Mouse (Mus musculus): ENCODE results near the gene Sec24a.
A peak's percentile ranks its signal among the peaks of the same experiment; 100 is the strongest.
"Not testable (repeated sequence)": the region's sequence is repeated elsewhere in the genome, so short reads cannot be mapped to it uniquely, and the experiment has no call there.

The Sec24a gene

DNA sequence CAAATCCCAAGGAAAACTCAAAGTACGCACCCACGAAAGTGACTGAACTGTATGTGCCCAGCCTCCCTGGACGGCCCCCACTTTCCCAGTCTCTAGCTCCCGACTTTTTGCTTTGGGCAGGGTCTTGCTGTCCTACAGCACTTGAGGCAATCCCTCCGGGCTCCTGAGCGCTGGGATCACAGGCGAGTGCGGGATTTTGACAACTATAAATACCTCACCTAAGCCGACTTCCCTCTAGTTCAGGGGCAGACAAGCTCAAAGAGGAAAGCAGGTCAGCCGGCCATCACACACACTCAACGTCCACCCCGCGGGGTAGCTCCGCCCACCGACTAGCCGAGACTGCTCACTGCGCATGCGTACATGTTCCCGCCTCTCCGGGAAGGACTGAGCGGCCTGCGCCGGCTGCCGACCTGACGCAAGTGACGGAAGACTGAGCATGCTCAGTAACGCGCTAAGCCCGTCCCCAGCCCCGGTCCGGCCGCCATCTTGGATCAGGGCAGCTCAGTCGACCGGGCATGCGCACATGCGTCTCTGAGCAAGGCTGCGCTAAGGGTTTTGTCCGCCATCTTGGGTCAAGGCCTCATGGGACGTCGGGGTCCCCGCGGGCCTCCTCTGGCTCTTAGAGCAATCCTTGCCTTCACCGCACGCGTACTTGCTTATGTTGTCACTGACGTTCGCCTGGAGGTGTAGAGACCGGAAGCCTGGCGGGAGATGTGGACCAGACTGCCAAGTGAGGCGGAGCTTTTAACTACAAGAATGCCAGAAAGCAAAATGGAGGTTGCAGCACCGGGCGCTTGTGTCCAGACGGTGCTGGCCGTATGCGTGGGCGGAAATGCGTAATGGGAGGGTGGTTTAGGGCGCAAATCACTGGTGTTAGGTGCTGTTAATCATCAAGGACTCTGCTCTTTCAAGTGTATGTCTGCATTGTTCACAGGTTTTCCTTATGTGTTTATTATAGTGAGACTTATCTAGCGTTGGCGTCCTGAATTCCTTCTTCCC lies 74.8 kb downstream of the Sec24a start, which contains the start of gene 0610009B22Rik:
0610009B22Rik (minus strand) TSS at position 545 of the 999 bp plus-strand sequence.
- DNase-seq (ENCODE audit: low spot score) = peak; percentile 99

DNA sequence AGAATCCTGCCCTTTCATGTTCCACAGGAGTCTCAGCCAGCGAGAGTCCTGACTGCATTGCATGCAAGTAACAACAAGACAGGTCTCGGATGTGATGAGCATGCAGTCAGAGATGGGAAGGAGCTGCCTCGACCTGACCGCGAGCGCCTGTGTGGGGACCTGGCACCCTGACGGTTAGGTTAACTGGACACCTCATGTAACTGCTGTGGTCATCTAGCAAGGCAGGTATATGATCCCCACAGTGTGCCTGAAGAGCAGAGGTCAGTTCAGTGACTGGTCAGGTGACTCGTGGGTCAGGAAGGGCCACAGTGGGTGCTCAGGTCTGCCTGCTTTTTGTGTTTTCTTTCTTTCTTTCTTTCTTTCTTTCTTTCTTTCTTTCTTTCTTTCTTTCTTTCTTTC lies 81.5 kb downstream of the Sec24a start:
- DNase-seq (ENCODE audit: low spot score) = no peak

DNA sequence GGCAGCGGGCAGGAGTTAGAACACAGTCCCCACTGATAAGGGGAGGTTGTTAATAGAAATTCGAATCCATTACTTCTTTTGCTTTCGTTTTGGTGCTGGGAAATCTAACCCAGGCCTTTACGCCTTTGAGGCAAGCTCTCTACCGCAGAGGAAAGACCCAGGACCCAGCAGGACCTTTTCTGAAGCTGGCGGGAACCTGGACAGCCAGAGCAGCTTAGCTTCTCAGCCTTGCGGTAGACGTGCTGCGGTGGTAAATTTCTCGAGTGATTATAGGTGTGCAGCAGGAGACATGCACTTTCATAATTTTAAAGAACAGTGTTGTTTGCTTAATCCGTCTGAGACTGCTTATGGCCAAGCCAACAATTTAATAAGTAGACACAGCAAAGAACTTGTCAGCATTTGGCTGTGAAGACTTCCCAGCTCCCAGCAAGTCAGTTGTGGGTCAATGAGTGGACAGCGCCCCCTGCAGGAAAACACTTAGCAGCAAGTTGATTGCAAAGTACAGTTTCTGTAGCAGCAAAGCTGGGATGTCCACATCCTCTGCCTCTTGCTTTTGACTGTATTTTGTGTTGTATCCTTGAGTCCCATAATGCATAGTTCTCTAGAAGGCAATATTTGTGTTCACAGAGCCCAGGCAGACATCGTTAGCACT lies 82.0 kb downstream of the Sec24a start:
- DNase-seq (ENCODE audit: low spot score) = peak; percentile 92

DNA sequence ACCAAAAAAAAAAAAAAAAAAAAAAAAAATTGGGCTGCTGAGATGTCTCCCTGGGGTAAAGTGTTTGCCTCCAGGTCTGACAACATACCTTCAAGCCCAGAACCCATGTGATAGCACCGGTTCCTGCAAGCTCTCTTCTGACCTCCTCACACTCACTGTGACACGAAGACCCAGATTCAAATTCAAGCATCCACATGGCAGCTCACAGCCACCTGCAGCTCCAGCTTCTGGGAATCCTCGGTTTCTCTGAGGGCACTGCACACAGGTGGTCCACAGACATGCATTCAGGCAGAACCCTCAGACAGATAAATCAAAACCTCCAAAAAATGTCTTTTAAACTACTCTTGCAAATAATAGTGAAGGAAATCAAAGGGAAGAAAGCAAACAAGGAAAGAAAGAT lies 84.0 kb downstream of the Sec24a start:
- DNase-seq (ENCODE audit: low spot score) = no peak

DNA sequence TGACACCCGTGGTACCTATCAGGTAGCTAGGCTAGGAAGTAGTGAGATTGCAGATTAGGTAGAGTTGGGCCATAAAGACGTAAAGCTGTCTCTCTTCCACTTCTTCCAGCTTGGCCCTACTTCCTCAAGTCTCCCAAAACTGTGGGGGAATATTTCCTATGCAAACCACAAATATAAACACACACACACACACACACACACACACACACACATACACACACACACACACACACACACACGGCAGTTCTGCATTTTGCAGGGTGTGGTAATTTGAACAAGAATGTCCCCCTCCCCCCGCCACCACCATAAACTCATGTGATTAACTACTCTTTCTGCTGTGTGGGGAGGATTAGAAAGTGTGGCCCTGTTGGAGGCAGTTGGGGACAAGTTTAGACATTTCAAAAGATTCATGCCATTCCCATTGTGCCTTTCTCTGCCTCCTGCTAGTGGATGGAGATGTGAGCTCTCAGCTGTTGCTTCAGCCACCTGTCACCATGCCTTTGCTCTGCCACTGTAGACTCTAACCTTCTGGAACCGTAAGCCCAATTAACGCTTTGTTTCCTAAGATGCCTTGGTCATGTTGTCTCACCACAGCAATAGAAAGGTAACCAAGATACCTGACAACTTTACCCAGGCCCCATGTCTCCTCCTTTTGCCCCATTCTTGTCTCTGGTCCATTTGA lies 85.6 kb downstream of the Sec24a start:
- DNase-seq (ENCODE audit: low spot score) = no peak

DNA sequence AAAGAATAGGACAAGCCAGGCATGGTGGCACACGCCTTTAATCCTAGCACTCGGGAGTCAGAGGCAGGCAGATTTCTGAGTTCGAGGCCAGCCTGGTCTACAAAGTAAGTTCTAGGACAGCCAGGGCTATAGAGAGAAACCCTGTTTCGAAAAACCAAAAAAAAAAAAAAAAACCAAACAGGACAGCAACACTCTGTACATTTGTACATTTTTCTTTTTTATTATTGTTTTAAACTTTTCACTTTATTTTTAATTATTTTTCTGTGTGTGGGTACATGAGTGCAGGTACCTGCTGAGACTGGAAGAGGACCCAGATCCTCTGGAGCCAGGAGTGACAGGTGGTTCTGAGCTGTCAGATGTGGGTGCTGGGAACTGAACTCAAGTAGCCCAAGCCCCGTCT lies 88.0 kb downstream of the Sec24a start:
- no peak for DNase-seq (ENCODE audit: low spot score)

DNA sequence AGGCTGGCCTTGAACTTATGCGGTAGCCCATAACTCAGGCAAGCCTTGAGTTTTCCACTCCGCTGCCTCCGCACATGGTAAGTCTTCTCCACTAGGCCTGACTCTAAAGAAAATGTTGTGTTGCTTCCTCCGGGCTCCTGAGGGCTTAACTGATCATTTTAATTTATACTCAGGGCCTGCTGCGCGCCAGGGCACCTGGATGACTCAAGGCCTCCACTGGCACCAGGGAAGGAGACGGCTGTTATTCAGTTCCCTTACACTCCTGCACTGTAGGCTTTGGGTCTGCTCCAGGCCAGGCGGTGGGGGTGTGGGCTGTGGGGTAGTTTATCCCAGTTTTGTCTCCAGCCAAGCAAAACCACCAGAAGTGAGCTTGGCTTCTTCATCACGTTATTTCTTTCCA lies 90.1 kb downstream of the Sec24a start:
- DNase-seq (ENCODE audit: low spot score) = no peak

DNA sequence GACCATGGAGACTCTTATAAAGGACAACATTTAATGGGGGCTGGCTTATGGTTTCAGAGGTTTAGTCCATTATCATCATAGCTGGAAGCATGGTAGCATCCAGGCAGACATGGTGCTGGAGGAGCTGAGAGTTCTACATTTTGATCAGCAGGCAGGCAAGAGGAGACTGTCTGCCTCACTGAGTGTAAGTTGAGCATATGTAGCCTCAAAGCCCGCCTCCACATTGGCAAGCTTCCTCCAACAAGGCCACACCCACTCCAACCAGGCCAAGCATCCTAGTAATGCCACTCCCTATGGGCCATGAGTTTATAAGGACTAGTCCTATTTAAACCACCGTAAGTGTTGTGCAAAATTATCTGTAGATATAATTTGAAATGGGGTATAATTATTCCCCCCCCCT lies 92.1 kb downstream of the Sec24a start:
- DNase-seq (ENCODE audit: low spot score) = no peak

DNA sequence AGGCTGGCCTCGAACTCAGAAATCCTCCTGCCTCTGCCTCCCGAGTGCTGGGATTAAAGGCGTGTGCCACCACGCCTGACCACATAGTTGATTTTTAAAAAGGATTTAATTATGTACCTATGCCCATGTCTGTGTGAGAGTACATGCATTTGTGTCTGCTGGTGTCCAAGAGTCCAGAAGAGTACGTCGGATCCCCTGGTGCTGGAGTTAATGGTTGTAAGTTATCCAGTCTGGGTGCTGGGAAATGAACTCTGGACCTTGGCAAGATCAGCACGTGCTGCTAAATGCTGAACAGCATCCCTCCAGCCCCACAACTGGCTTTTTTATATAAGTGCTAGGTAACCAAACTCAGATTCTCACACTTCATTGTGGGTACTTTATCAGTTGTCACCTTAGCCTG lies 92.6 kb downstream of the Sec24a start:
- no peak for DNase-seq (ENCODE audit: low spot score)

DNA sequence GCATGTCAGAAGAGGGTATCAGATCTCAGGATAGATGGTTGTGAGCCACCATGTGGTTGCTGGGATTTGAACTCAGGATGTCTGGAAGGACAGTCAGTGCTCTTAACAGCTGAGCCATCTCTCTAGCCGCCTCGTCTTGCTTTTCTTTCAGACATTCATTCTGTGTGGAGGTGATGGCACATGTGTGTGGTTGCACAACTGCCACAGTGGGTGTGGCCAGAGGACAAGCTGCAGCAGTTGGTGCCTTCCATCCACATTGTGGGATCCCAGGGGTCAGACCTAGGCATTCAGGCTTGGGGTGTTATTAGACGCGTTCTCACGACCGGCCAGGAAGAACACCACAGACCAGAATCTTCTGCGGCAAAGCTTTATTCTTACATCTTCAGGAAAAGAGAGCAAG lies 98.7 kb downstream of the Sec24a start:
- not testable (repeated sequence) for DNase-seq (ENCODE audit: low spot score)

DNA sequence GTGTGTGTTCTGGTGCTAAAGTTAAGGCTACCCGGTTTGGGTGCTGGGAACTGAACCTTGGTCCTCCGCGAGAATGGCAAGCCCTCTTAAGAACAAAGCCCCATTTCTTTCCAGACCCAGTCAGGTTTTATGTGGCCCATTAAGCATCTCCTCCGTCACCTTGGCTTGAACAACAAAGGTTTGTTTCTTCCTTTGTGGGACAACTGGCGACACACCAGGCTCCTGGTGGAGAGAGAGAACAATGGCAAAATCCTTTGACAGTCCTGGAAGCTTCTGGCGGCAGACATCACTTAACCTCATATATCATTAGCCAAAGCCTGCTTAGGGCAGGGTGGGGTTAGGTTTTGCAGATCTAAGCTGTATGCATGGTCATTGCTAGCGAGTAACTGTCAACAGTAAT lies 100.8 kb downstream of the Sec24a start:
- DNase-seq (ENCODE audit: low spot score) = no peak

DNA sequence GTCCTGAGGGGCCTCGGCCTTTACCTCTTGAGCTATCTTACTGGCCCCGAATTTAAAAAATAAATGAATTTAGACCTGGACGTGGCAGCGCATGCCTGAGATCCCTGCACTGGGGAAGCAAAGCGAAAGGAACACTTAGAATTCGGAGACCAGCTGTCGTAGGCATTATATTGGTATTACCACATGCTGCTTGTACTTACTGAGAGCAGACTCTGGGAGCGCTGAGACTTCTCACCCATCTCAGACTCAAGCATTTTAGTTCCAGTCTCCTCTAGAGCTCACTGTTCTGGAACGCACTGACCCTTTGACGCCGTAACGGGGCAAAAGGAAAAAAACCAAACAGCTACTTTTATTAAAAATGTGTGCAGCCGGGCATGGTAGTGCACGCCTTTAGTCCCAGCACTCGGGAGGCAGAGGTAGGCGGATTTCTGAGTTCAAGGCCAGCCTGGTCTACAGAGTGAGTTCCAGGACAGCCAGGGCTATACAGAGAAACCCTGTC lies 101.5 kb downstream of the Sec24a start:
- DNase-seq (ENCODE audit: low spot score) = no peak

DNA sequence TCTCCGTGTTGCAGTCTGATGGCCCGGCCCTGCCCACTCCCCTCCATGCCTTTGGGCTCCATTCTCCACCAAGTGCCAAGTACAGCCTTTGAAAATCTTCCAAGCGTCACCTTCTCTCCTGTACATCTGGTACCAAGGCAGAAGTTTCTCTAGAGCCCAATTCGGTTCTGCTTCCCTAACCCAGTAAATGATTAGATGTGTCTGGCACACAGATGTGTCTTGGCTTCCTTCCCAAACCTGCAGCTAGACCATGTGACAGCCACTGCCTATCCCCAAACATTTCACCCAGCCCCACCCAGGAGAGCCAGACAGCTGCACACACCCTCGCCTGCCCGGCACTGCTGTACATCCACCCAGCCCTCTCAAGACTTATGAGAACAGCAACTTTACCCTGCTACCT lies 104.7 kb downstream of the Sec24a start:
- no peak for DNase-seq (ENCODE audit: low spot score)

DNA sequence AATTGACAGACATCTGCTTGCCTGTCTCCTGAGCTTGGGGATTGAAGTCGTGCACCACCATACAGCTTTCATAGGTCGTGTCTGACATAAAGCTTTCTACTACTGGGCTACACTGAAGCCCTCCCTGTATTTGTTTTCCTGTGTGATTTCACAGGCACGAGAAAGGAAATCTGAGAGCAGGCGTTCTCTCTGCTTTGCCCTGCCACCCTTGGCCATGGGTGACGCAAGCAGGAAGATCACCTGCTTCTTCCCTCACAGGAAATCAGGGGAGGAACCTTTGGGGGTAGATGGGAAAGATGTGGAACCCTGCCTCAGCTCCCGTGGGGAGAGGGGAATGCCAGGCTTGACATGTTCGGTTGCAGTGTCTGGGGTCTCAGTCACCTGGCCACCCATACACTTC lies 105.1 kb downstream of the Sec24a start:
- DNase-seq (ENCODE audit: low spot score) = no peak

DNA sequence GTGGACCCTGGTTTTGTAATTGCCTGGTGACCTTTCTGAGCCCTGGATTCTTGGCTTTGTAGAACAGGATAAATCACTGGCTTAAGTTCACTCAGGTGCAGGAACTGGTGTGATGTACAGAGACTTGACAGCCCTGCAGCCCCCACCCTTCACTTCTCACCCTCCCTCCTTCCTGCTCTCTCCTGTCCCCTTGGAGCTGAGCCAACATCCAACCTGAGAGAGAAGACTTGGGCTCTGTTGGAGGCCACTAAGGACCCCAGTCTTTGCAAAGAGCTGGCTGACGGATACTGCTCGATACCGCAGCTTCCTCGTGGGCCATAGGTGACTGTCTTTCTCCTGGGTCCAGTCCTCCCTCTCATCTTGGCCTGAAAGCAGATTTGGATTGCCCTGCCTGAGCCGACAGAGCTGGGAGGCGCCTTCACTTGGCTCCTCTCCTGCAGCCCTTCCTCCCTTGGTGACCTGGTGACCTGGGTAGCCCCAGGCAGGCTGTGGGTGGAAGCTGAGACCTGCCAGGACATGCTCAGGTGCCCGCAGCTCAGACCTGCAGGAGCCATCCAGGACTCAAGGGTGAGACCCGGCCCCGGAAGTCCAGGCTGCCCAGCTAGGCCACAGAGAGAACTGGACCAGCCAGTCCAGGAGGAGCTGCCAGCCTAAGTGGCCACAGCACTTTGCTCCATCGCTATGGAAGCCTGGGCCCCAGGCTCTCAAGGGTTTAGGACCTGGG lies 106.5 kb downstream of the Sec24a start:
- DNase-seq (ENCODE audit: low spot score) = peak; percentile 42

DNA sequence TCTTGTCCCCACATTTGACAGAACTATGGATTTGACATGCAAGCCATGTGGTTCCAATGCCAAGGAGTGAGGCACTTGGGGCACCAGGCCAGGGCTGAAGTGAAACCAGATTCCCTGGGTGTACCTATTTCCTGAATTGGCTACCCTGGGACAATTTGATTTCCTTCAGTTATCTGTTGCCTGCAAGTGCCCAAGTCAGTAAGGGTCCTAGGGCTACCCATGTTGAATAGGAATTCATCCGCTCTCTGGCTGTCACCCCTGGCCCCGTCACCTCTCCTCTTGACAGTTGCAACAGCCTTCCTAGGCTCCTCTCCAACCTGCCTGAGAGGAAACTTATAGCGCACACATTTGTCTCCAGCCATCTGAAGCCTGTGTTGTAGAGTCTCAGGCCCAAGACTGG lies 108.5 kb downstream of the Sec24a start:
- DNase-seq (ENCODE audit: low spot score) = no peak

DNA sequence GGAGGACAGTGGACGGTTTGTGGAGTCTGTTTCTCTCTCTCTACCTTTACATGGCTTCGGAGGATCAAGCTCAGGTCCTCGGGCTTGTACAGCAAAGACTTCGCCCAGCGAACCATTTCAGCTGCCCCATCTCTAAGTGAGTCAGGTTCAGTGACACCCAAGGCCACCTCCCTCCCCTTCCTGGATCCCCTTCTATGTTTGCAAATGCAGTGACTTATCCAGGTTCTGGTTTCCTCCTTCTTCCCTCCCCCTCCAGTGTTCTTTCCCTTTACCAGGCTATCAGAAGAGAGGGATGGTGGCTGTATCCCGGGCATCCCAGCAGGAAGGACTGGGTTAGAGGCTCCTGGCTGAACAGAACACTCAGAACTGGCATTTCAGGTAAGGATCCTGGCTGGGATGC lies 109.7 kb downstream of the Sec24a start:
- no peak for DNase-seq (ENCODE audit: low spot score)

DNA sequence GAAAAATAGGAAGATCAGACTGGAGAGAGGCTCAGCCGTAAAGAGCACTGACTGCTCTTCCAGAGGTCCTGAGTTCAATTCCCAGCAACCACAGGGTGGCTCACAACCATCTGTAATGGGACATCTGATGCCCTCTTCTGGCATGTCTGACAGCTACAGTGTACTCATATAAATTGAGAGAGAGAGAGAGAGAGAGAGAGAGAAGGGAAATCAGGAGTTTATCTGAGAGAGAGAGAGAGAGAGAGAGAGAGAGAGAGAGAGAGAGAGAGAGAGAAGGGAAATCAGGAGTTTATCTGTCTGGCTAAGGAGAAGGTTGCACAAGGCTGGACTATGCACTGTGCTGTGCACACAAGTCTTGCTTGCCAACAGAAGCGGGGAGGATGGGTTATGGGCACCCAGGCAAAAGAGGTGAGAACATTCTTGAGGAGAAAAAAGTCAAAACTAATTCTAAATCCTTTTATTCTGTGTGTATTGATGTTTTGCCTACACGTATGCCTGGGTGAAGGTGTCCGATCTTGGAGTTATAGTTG lies 110.5 kb downstream of the Sec24a start:
- no peak for DNase-seq (ENCODE audit: low spot score)

DNA sequence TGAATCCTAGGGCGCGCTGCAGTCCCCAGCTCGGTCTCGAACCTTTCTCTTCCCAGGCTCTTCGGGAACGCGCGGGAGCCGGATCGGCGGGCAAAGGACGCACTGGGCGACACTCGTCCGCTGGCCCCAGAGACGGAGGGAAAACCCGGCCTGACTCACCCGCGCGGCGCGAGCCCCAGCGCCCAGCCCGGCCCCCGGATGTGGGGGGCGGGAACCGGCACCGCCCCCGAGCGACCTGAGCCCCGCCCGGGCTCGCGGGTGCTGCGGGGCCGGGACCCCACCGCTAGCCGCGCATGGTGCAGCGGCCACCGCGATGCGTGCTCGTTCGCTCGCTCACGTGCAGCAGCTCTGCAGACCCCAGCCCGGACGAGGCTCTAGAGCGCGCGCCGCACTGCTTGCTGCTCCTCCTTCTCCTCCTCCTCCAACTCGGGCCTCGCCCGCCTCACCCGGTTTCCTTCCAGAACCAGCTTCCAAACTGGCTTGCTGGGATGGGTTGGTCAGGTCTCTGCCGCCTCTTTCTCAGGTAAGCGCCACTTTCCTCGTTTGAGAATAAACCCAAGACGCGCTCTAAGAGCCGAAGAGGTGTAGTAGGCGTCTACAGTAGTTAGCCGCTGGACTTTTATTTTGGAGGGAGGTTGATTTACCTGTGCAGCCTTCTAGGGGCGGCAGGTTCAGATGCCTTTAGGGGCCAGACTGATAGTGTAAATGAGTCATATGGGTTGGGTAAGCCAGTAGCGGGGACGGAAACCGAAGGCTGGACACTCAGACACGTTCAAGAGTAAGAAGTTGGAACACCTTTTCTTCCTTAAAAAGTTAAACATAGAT lies 112.5 kb downstream of the Sec24a start, which contains the start of the genes N4bp3 and D930048N14Rik:
N4bp3 (minus strand) TSS at position 152 of the 825 bp plus-strand sequence.
D930048N14Rik (plus strand) TSS at position 264 of the 825 bp plus-strand sequence.
- DNase-seq (ENCODE audit: low spot score) = peak; percentile 74

DNA sequence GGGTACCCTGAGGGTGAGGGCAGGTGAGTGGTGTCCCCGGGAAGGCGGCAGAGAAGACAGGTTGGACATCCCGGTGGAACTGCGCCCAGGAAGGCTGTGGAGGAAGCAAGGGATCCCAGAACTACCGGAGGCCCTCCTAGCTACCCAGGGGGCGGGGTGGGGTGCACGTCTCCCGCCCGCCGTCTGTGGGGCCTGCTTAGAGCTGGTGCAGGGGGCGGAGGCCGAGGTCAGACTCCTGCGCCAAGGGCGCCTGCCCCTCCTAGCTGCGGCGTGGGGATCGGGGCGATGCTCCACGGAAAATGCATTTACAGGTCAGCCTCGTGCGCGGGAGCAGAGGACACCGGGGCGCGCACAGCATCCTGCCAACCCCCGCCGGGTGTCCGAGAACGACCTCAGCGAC lies 113.2 kb downstream of the Sec24a start:
- peak; percentile 23 for DNase-seq (ENCODE audit: low spot score)

DNA sequence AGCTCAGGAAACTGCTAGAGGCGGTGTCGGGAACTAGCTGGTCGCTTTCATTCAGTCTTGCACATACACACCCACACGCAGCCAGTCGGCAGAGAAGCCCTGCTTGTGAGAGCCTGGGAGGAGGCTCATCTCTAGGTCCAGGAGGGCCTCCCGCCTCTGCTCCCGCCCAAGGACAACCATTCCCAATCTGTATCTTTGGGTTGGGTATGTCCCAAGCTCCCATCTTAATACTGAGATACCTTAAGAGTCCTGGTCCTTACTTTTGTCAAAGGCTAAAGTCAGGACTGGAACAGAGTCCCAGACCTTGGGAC lies 113.6 kb downstream of the Sec24a start:
- DNase-seq (ENCODE audit: low spot score) = no peak

Measured in urinary bladder, postnatal 25 days (tissue).